Mouse (Mus musculus): ENCODE results near the gene Eif6.

Gene Eif6

DNA sequence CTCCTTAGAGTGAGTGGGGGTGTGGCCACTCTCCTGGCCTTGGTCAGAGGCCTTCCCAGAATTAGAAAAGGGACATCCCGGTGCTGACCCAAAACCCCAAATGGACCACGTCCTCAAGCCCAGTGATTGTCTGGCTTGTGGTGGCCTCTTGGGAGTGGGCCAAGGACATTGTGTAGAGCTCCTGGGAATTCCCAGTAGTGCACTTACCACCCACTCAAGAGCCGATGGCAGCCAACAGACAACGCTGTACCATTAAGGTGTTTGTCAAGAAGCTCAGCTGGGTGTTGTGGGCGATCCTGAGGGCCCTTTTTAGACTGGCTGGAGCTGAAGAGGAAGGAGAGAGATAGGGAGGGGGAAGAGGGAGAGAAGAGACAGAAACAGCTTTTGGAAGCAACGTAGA is 42.2 kb downstream of the Eif6 start:
- DNase-seq = no peak

DNA sequence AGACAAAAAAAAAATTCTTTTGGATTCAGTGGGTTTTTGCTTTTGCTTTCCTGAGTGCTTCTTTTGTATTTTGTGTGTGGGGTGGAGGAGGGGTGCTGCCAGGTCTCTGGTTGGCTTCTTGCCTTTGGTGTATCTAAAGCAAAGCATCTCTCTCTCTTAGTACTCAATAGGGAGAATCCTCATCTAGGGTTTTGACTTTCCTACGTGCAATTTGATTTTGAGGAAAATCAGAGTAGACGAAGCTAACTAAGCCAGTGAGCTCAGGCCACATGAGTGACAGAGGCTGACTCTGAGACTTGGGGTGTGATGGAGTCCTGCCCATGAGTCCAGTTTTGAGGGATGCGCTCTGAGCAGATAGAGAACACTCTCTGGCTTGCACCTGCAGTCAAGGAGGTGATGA is 47.2 kb downstream of the Eif6 start:
- DNase-seq = no peak

DNA sequence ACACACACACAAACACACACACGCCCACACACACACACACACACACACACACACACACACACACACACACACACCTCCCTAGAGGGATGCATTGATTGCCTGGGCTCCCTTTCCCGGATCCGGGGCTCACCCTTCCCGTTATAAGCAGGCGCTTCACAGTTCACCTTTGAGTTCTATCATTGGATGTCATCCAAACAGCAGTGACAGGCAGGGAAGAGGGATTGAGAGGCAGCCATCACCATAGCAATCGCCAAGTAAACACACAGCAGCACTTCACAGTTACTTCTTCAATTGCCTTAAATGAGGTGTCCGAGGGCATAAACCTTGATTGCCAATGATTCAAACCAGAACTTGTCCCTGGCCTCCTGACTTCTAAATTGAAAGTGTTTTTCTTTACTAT is 47.7 kb downstream of the Eif6 start:
- DNase-seq = no peak

DNA sequence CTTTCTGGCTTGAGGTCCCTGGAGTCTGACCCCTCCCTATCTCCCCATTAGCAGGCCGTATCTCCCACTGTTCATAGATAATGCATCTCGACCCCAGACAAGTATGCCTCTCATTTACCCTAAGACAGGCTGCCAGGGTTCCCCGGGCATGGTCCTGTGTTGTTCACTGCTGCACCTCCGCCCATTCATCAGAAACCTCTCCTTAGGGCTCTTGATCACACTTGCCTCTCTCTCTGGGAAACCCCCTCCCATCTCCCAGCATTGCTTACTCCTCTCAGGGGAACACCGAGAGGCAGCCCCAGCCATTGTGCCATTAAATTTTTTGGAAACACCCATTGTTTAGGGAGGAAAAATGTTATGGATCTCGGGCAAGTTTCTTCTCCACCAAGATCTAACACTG is 48.7 kb downstream of the Eif6 start:
- no peak for DNase-seq

DNA sequence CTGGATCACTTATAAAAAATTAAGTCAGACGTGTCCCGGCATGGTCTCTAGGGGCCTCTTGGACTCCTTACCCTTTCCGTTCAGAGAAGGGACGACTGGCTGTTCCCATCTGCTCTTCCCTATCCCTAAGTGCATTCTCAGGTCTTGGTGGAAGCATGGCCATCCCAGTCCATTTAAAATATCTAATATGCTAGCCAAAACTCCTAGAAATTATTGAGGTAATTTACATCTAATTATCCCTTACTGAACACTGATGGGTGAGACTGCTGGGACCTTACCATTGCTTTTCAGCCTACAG is 49.1 kb downstream of the Eif6 start:
- no peak for DNase-seq

DNA sequence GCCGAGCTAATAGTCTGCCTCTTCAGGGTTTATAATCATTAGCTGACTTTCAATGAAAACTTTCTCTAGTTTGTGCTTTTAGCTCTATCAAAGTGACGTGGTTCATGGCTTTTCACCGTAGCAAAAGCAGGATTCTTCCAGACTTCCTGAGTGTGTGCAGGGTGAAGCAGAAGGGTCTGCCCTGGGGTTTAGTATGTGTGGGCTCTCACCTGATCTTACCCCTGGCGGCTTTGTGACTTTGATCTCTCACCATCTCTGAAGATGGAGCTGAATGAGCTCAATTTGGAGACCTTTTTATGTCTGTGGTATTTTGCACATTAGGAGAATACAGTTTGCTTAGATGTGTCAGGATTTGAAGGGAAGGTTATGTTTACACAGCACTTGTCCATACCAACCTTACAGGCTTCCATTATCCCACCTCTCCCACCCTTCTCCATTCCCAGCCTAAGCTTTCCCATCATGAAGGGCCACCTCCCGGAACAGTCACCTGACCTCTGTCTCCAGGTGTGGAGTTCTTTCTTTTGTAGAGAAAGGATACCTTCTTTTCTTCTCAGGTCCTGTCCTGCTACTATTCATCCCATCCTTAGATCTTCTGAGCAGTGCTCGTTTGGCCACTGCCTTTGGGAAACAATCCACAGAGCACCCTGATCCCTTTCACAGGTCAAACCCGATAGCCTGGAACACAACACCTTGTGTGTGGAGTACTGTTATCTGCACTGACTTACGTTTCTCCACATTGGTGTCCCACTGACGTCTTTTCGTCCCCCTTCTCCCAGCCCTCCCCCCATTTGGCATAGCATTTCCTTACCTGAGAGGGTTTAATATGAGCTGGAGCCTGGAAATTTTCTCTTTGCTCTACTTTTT is 49.7 kb downstream of the Eif6 start:
- DNase-seq = no peak

DNA sequence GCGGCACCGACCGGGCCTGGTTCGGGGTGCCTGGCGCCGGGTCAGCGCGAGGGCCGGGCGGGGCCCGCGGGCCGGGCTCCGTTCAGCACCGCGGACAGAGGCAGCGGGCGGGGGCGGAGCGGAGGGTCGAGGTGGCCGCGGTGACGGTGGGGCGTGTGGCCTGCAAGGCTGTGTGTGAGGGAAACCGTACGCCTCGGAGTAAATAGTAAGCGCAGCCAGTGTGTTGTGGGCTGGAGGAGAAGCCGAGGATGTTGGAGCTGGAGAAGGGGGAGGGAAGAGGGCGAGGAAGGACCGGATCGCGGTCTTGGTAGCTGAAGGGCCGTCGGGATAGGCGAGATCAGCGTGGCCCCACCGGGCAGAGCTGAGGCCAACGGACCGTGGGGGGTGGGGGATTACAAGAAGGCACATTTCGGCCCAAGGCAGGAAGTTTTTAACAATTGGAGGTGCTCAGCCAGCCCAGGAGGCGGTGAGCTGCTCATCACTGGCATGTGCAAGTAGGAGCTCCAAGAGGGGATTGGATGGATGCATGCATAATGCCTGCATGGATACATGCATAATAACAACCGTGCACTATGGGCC is 51.0 kb downstream of the Eif6 start:
- DNase-seq = peak; percentile 72

DNA sequence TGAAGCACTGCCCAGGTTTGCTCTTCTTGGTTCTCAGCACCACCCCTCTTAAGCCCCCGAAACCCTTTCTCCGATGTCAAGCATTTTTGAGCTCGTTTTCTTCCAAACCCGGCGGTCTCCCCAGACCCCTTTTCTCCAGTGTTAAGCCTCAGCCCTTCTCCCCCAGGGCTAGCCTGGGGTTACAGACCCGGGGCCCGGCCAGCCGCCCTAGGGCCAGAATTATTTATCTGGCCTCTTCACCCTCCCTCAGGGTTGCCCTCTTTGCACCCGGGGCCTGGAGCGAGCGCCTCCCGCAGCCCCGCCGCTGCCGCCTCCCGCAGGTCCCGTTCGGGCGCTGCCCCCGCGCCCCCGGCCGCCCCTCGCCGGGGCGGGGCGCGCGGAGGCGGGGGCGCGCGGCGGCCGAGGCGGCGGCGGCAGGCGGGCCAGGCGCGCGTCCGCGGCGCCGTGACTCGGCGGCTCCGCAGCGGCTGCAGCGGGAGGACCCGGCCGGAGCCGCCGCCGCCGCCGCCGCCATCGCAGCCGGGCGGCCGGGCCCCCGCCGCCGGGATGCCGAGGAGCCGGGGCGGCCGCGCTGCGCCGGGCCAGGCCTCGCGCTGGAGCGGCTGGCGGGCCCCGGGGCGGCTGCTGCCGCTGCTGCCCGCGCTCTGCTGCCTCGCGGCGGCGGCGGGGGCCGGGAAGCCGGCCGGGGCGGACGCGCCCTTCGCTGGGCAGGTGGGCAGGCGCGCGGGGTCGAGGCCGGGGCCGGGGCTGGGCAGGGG is 51.6 kb downstream of the Eif6 start, which contains the start of gene Mmp24:
TSS of gene Mmp24 (plus strand) at position 416 of the 758 bp plus-strand sequence.
- DNase-seq = no peak

DNA sequence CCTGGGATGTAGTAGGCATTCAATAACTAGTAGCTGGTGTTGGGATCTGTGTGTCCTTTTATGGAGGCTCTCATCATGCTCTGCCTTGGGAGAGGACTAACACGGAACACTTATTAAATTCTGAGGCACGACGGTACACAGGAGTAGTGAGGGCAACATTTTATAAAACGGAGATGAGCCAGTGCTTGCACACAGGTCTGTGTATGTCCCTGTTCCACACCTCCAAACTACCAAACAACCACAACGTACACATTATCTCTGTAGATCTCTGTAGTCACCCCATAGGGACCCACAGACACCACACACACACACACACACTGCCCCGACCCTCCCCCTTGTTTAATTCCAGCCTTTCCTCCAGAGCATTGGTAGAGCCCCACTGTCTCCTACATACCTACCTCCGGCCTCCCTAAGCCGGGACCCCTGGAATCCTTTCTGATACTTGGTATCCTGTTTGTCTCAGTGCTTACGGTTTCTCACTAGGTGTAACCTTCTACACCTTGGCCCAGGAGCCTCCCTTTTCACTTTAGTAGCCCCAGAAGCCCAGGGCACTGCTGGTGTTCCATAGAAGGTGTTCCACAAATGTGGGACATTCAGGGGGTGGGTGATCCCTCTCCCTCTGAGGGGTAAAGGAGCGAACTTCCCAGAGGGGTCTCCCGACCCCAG is 52.3 kb downstream of the Eif6 start:
- no peak for DNase-seq

DNA sequence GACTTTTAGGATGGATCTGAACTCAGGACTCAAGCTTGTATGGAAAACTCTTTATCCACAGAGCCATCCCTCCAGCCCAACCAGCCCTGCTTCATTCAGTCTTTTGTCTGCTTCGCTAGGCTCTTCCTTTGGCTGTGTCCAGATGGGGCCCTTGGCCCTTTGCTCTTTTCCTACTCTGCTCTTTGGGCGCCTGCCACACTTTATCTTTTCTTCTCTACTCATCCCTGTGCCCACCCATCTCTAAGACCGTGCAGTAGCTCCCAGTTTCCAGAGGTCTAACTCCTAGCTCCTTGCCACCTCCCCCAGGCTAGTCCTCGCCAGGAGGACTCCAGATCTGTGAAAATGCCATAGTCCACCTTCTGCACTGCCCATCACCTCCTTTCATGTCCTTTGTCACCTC is 53.1 kb downstream of the Eif6 start:
- DNase-seq = no peak
